Mouse (Mus musculus) CH12.LX (cell line): Measurements from ENCODE around the gene 2900026A02Rik. TPM values are rescaled to one million over a fixed set of nuclear protein-coding genes. Genes with fewer than 3 reads are reported as not detected.

Source experiments
- DNase-seq: peaks from one replicate; pipeline ENCODE4 v3.0.0-alpha.2; 2013; ENCODE audit errors: extremely low read depth
- H3K27ac ChIP-seq: 2 replicates; pipeline ENCODE4 v1.5.1; 2012; ENCODE audit warnings: low read depth, mild to moderate bottlenecking, control low read depth, moderate library complexity; ENCODE audit not compliant: insufficient read depth
- H3K27me3 ChIP-seq: replicated peaks from 2 replicates; pipeline ENCODE3; 2012; ENCODE audit warnings: inconsistent platforms
- H3K36me3 ChIP-seq, 2 experiments: replicated peaks in 1 of 2; 2 replicates each; pipeline versions ENCODE3 to v1.6.1; 2012; ENCODE audit warnings: inconsistent platforms in 1 of 2, low read length in 1 of 2, mild to moderate bottlenecking in 1 of 2, mixed read lengths in 1 of 2, moderate library complexity in 1 of 2; ENCODE audit not compliant: control insufficient read depth in 1 of 2, insufficient read depth in 1 of 2
- H3K4me1 ChIP-seq, 2 experiments: 2 replicates each; pipeline ENCODE4 v1.6.1; 2012; ENCODE audit warnings: inconsistent platforms in 1 of 2, moderate library complexity in 1 of 2; ENCODE audit not compliant: insufficient read depth in 2 of 2, control insufficient read depth in 1 of 2
- H3K4me2 ChIP-seq: 2 replicates; pipeline ENCODE4 v1.6.1; 2012; ENCODE audit warnings: low read depth, mild to moderate bottlenecking, control low read depth; ENCODE audit not compliant: poor library complexity, insufficient read depth, severe bottlenecking
- H3K4me3 ChIP-seq, 3 experiments: fragments of 150-350 bp in 1 of 3; sonication (generic) in 1 of 3; replicated peaks in 1 of 3; 2 replicates each; pipeline versions ENCODE3 to v1.5.1; 2011 to 2012; ENCODE audit warnings: low read depth in 2 of 3, low read length in 2 of 3, mild to moderate bottlenecking in 2 of 3, moderate library complexity in 2 of 3, control low read depth in 1 of 3, improper control_type of control experiment in 1 of 3, inconsistent platforms in 1 of 3, mixed read lengths in 1 of 3; ENCODE audit not compliant: poor library complexity in 1 of 3
- H3K79me2 ChIP-seq: replicated peaks from 2 replicates; pipeline ENCODE4 v1.6.1; 2012; ENCODE audit warnings: mild to moderate bottlenecking, moderate library complexity; ENCODE audit not compliant: control insufficient read depth, poor library complexity, insufficient read depth, severe bottlenecking; ENCODE audit errors: extremely low read depth
- H3K9ac ChIP-seq: 2 replicates; pipeline ENCODE4 v1.6.1; 2012; ENCODE audit warnings: low read depth, mild to moderate bottlenecking, control low read depth, moderate library complexity; ENCODE audit not compliant: insufficient read depth
- H3K9me3 ChIP-seq: replicated peaks from 2 replicates; pipeline ENCODE3; 2012; ENCODE audit warnings: low read length, inconsistent platforms, mixed read lengths
- BHLHE40 ChIP-seq: IDR thresholded peaks from 2 replicates; pipeline ENCODE4 v1.6.1; 2011; ENCODE audit warnings: mild to moderate bottlenecking, low read depth, low read length, improper control_type of control experiment
- CHD1 ChIP-seq: IDR thresholded peaks from 2 replicates; pipeline ENCODE4 v1.6.1; 2012; ENCODE audit warnings: low read depth, low read length, improper control_type of control experiment, inconsistent platforms
- CHD2 ChIP-seq: IDR thresholded peaks from 2 replicates; pipeline ENCODE4 v1.6.1; 2011; ENCODE audit warnings: low read length, improper control_type of control experiment
- E2F4 ChIP-seq: IDR thresholded peaks from 2 replicates; pipeline ENCODE4 v1.6.1; 2011; ENCODE audit warnings: low read depth, low read length, improper control_type of control experiment; ENCODE audit not compliant: insufficient replicate concordance
- ELF1 ChIP-seq: IDR thresholded peaks from 2 replicates; pipeline ENCODE4 v1.6.1; 2014; ENCODE audit warnings: low read depth, mild to moderate bottlenecking, inconsistent platforms, low read length, improper control_type of control experiment
- ETS1 ChIP-seq: conservative IDR thresholded peaks from 2 replicates; pipeline ENCODE4 v1.6.1; 2012; ENCODE audit warnings: low read depth, mild to moderate bottlenecking, inconsistent platforms, low read length, improper control_type of control experiment, moderate library complexity
- HCFC1 ChIP-seq: IDR thresholded peaks from 2 replicates; pipeline ENCODE4 v1.6.1; 2012; ENCODE audit warnings: low read depth, mild to moderate bottlenecking, inconsistent platforms, low read length, improper control_type of control experiment
- IRF4 ChIP-seq: IDR thresholded peaks from 2 replicates; pipeline ENCODE4 v1.6.1; 2014; ENCODE audit warnings: low read depth, mild to moderate bottlenecking, inconsistent platforms, low read length, improper control_type of control experiment
- MAZ ChIP-seq: IDR thresholded peaks from 2 replicates; pipeline ENCODE4 v1.6.1; 2012; ENCODE audit warnings: low read depth, mild to moderate bottlenecking, inconsistent platforms, low read length, improper control_type of control experiment, moderate library complexity
- MYC ChIP-seq: IDR thresholded peaks from 2 replicates; pipeline ENCODE4 v1.6.1; 2011; ENCODE audit warnings: low read depth, mild to moderate bottlenecking, improper control_type of control experiment, low read length
- RCOR1 ChIP-seq: conservative IDR thresholded peaks from 2 replicates; pipeline ENCODE4 v1.6.1; 2012; ENCODE audit warnings: low read depth, mild to moderate bottlenecking, inconsistent platforms, low read length, improper control_type of control experiment
- SIN3A ChIP-seq: IDR thresholded peaks from 2 replicates; pipeline ENCODE4 v1.6.1; 2012; ENCODE audit warnings: low read length, improper control_type of control experiment, inconsistent platforms
- TBP ChIP-seq: conservative IDR thresholded peaks from 2 replicates; pipeline ENCODE4 v1.6.1; 2011; ENCODE audit warnings: low read depth, low read length, improper control_type of control experiment
- TCF12 ChIP-seq: IDR thresholded peaks from 2 replicates; pipeline ENCODE4 v1.6.1; 2014; ENCODE audit warnings: low read depth, mild to moderate bottlenecking, inconsistent platforms, low read length, improper control_type of control experiment
- USF1 ChIP-seq: IDR thresholded peaks from 2 replicates; pipeline ENCODE4 v1.6.1; 2014; ENCODE audit warnings: low read depth, mild to moderate bottlenecking, inconsistent platforms, low read length, improper control_type of control experiment
- USF2 ChIP-seq: conservative IDR thresholded peaks from 2 replicates; pipeline ENCODE4 v1.6.1; 2011; ENCODE audit warnings: low read depth, low read length, improper control_type of control experiment
- ZMIZ1 ChIP-seq: IDR thresholded peaks from 2 replicates; pipeline ENCODE4 v1.6.1; 2012; ENCODE audit warnings: low read depth, mild to moderate bottlenecking, inconsistent platforms, low read length, improper control_type of control experiment
- ZNF384 ChIP-seq: IDR thresholded peaks from 2 replicates; pipeline ENCODE4 v1.6.1; 2012; ENCODE audit warnings: low read depth, low read length, improper control_type of control experiment, inconsistent platforms
- dilution Hi-C: fragments of 300-500 bp; cut with MboI; formaldehyde crosslinking; loops from 2 replicates; pipeline ENCODE4 v1.14.3; 2020; ENCODE audit warnings: low sequenced_read_pairs; ENCODE audit not compliant: extremely low pct_unique_long_range_greater_than_20kb, extremely low pct_ligation_motif_present
- in situ Hi-C: fragments of 300-500 bp; cut with MboI; formaldehyde crosslinking; loops from 3 replicates; pipeline ENCODE4 v1.14.3; 2019; ENCODE audit warnings: low sequenced_read_pairs, low pct_ligation_motif_present, low pct_unique_long_range_greater_than_20kb, mixed read lengths
- polyA plus RNA-seq: library from polyadenylated mRNA; unstranded; fragments of >175 nt; gene quantifications from 2 replicates; pipeline ENCODE4 v1.2.1, GENCODE M21; 2012; ENCODE audit warnings: low read depth; ENCODE audit not compliant: insufficient read length
- total RNA-seq, 2 experiments: library from RNA; depleted of rRNA; stranded (reverse); fragments of 300-350 nt in 1 of 2; fragments of >200 nt in 1 of 2; gene quantifications; 2 replicates each; pipeline ENCODE4 v1.2.3; 2012 to 2014

2900026A02Rik gene
- total and polyA plus RNA-seq, 3 experiments, result 0.85 to 4.6 (median 0.93) TPM

DNA sequence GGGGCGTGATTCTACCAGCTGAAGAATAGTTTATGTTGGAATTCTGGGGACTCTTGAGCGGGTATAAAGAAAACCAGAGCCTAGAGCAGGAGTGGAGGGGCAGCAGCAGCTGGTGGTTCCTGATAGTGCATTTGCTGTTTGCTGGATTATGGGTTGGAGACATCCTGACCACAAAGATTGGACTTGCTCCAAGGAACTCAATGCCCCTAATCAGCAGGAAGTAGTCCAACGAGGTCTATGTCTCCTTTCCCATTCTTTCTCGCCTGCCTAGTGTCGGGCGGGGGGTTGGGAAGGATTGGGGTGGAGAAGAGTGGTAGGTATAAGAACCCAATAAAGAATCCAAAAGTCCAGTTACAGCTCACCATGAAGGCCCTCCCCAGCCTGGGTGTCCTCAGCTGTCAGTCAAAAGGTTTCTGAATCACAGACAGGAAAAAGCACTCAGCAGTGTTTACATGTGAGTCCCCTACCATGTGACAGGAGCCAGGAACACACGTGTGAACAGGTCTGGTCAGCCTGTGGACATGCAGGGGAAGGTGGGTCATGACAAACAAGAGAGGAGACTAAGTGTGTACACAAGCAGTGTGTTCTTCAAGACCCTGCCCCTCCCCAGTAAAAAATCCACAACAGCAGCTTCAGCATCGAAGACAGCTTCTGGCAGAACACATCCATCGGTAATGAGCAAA, 14.2 kb downstream of the 2900026A02Rik start:
- H3K9ac ChIP-seq, result no peak overlapping the region
- H3K9me3 ChIP-seq, result peaks cover 5% of the 10 kb centered on the region
- no peaks in the 10 kb centered on the region for H3K79me2 ChIP-seq
- H3K4me1 ChIP-seq, result no peaks in the 10 kb centered on the region
- no peak for TF ChIP-seq BHLHE40
- no peak overlapping the region for H3K27ac ChIP-seq
- no peak for DNase-seq
- peaks cover 86% of the 10 kb centered on the region for H3K27me3 ChIP-seq
- no peak overlapping the region for H3K4me3 ChIP-seq
- dilution Hi-C loops, result no loop called here
- in situ Hi-C loops, result no loop called here
- H3K4me2 ChIP-seq, result no peak overlapping the region
- no peaks in the 10 kb centered on the region for H3K36me3 ChIP-seq

DNA sequence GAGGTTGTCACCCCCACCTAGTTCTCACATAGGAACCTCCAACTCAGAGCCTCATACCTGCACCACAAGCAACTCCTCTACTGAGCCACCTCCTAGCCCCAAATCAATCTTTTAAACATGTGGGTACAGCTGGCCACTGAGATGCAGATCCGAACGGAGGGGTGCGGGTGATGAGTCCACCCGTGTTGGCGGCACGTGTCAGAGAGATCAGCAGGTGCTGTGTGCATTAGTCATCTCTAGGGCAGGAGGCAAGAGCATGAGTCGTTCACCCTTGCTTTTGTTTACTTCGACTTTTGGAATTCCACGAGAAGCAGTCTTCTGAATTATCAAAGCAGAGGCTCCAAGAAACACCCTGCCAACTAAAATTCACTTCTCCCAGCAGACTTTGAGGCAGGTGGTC, 16.8 kb downstream of the 2900026A02Rik start:
- no peak overlapping the region for H3K27ac ChIP-seq
- no peak for DNase-seq
- H3K9me3 ChIP-seq, result peaks cover 5% of the 10 kb centered on the region
- H3K27me3 ChIP-seq, result peaks cover 85% of the 10 kb centered on the region
- H3K4me2 ChIP-seq, result no peak overlapping the region
- TF ChIP-seq ZMIZ1, result no peak
- TF ChIP-seq TBP, result no peak
- no peak for TF ChIP-seq SIN3A
- TF ChIP-seq E2F4, result no peak
- TF ChIP-seq ELF1, result no peak
- no peak for TF ChIP-seq USF1
- TF ChIP-seq CHD2, result no peak
- no peak for TF ChIP-seq ZNF384
- TF ChIP-seq ETS1, result no peak
- no peak for TF ChIP-seq USF2
- no peak for TF ChIP-seq CHD1
- TF ChIP-seq IRF4, result no peak
- no peak for TF ChIP-seq MYC
- TF ChIP-seq RCOR1, result no peak
- TF ChIP-seq MAZ, result no peak
- no peak for TF ChIP-seq HCFC1
- TF ChIP-seq TCF12, result no peak
- in situ Hi-C loops (no loop called here), dilution Hi-C loops (no loop called here)
- no peaks in the 10 kb centered on the region for H3K4me1 ChIP-seq
- no peaks in the 10 kb centered on the region for H3K36me3 ChIP-seq
- no peak overlapping the region for H3K4me3 ChIP-seq
- H3K79me2 ChIP-seq, result no peaks in the 10 kb centered on the region
- no peak overlapping the region for H3K9ac ChIP-seq
